Mouse (Mus musculus) lung, postnatal 25 days (tissue): ENCODE measurements around the gene Ptprm.

Experiments
- DNase-seq: peaks from one replicate; pipeline ENCODE4 v3.0.0; 2022; ENCODE audit warnings: low spot score

Gene Ptprm

DNA sequence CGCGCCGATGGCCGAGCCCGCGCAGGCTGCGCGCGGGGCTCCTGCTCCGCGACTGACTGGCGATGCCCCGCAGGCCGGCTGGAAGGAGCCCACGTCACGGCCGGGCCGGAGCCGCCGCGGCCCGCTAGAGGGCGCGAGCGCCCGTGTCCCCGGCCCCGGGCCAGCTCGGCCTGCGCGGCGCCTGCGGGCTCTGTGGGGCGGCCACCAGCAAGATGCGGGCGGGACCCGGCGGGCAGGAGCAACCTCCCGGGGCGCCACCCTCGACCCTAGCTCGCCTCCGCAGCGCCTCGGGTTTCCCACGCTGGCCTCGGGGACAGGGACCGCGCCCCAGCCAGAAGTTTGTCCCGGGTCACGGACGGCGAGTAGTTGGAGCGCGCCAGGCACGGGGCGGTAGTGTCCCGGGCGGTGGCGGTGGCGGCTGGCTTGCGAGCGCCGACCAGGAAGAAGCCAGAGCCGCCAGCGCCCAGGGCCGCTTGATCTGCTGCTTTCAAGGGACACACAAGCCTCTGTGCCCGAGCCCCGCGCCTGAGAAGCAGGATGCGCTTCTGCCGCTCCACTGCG is at the start of gene Ptprm:
Ptprm (minus strand) TSS at position 7 of the 561 bp plus-strand sequence.
- peak; percentile 86 for DNase-seq

DNA sequence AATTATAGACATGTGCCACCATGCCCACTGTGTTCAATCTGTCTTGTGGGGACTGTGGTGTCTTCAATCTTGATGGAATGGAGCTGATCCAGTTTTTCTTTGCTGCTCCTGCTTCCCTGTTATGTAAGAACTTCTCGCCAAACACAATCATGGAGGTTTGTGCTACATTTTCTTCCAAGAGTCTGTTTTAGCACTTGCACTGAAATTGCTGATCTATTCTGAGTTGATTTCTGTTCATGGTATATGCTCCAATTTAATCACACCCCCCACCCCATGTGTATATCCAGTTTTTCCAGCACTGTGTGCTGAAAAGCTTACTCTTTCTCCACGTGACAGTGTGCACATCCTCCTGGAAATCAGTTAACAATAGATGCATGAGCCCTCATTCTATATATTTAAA is 41.9 kb upstream of the Ptprm start:
- DNase-seq, result no peak

DNA sequence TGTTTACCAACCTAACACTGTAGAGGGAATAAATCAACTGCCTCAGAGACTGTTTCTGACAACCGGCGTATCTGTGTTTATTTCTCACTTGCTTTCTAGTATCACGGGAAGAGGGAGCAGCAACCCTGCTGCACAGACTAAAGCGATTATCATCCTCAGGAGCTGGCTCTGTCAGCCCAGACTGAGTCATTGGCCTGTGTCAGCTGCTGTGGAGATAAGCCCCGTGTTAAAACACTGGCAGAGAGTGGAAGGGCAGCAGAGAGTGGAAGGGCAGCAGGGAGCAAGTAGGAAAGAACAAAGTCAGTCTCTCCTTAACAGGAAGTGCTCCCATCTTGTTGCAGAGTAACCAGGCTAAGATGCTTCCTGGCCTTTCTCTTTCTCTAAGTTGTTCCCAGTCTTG is 36.6 kb upstream of the Ptprm start:
- DNase-seq, result no peak

DNA sequence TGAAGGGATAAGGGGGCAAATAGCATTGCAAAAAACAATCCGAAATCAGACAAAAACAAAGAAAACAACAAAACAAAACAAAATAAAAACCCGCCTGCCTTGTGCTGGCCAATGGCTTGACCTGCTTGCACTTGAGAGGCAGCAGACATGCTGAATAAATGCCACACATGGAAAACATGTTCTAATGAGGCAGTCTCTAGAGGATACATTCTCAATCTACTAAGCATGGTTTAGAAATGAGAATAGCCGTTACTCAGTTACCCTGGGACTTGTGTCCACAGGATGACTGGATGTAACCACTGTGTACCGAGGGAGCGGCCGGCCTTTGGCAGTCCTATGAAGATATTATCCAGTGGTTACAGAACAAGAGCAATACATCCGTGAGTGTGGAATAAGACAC is 33.9 kb upstream of the Ptprm start:
- DNase-seq, result no peak

DNA sequence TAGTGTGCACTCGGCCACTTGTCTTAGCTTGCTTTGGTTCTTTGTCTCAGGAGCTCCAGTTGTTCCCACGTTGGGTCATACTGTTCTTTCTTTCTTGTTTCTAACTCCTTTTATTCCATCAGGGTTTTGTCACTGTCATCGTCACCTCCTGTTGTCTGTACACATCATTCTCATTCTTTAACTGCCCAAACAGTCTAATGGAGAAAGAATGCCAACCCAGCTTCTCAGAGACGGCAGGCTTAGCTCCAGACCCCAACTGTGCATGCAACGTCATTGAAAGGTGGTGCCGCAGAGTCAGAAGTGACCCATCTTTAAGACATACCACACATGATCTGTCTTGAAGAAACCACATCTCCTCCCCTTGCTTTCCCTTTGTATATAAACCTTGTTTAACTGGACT is 31.0 kb upstream of the Ptprm start:
- DNase-seq, result no peak

DNA sequence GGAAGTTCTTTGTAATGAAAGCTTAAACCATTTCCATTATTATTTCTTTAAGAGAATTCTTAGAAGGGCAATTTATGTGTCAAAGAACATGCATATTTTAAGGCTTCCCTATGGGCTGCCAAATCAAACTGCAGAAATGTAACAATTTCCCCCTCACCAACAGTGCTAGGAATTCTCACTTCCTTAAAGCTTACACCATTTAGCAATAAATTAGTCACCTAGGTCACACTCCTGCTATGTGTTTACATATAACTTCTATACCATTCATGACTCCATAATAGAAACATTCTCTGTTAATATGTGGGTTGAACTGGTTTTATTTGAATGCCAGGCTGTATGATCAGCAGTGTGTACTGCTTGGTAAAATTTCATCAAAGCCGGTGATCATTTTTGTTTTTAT is 29.4 kb upstream of the Ptprm start:
- DNase-seq, result no peak

DNA sequence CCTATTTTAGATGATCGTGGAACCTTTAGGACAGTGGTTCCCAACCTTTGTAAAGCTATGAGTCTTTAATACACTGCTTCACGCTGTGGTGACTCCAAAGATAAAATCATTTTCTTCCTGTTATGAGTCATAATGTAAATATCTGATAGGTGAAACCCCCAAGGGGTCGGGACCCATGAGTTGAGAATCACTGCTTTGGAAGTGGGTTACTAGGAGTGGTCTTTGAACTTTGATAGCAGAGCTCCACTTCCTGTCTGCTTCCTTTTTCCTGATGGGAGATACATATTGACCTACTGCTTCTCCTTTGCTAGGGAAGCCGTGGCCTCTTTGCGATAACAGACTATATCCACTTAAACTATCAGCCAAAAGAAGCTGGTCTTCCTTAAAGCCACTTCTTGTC is 27.4 kb upstream of the Ptprm start:
- no peak for DNase-seq

DNA sequence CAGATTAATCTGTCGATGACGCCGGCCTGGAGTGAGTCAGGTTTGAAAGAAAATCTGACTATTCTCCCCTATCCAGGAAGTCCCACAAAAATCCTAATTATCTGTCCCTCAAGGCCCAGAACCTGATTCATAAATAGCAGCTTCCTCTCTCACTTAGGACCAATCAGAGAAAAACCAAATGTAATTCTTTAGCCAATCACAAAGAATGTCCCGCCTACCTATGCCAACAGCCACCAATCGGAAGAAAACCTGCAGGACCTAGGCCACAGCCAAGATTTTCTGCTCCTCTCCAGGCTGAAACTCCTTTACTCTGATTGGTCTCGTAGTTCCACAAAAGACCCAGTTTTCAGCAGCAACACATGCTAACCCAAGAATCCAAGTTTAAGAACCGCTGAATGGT is 13.6 kb upstream of the Ptprm start:
- no peak for DNase-seq

DNA sequence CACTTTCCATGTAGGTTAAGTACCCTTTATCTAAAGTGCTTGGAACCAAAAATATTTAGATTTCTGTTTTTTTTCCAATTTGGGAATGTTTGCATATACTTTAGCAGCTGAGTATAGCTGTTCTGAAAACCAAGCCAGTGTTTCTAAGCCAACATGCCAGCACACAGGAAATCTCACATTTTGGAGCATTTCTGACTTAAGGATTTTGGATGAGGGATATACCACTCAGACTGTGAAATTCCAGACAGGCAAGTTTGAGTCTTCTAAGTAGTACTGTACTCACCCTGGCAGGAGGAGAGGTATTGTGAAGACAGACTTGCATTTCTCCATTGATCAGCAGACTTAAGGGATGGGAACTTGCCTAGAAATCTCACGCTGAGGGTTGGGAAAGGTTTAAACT is 10.2 kb upstream of the Ptprm start:
- no peak for DNase-seq

DNA sequence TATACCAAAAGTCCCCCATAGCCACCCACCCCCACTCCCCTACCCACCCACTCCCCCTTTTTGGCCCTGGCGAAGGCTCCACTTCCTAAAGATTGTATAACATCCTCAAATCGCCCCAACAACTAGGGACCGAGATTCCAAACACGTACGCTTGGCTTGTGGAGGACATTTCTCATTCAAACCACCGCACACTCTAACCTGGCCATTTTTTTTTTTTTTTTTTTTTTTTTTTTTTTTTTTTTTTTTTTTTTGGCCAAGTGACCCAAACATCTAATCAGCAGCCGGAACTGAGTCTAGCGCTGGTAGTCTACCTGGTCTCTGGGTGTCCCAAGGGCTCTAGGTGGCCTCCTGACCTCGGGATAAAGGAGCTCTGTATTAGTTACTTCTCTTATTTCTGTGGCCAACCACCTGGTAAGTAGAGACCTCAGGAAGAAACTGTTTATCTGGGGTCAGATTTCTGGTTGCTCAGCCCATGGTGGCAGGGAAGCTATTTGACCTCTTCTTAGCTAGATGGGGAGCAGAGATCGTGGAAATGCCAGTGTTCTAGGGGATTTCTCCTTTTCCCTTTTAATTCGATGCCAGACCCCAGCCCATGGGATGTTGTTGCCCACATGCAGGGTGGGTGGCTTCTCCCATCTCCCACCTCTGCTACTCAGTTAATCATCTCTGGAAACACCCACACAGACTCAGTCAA is 9.3 kb upstream of the Ptprm start:
- no peak for DNase-seq

DNA sequence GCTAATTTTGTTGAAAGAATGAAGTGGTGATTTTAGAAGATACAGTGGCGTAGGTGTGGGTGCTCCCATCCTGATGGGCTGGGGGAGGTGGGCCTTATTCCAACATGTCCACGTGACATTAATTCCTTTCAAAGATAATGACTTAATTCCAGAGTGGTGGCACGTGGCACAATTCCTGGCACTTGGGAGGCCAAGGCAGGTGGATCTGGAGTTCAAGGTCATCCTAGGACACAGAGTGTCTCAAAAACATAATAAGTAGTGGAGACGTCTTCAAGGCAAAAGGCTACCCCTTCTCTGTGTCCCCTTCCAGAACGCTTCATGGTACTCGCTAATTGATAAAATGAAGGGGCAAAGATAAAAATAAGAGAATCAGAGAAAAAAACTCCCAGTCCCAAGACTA is 7.9 kb upstream of the Ptprm start:
- no peak for DNase-seq

DNA sequence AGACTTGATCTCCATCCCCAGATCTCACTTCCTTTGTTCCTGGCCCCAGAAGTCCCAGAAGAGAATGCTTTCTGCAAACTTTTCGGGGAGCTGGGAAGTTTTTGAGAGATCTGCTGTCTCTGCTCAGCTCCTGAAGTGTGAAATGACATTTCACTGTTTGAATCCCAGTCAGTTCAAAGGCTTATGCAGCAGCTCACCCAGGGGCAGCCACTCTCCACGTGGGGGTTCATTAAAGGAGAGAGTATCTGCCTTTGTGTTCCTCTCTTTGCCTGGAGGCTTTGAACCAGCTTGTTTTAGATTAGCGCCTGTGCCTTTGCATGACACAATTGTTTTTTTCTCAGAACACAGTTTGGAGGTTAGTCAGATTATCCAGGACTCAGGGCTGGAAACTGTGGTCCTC is 6.3 kb upstream of the Ptprm start:
- DNase-seq, result no peak

DNA sequence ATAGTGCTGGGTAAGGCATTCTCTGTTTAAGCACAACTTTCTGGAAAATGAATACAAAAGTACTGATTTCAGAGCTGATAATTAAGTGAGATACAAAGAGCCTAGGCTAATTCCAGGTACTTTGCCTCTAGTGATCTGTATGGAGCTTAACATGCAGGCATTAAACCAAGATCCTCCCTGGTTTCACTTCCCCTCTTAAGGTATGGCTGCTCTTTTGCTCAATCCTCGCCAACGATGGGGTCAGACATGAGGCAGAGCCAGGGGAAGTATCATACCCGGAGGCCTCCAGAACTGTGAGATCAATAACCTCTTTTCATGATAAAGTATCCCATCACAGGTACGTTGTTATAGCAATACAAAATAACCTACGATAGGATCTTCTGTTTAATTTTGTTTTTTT is 5.3 kb upstream of the Ptprm start:
- no peak for DNase-seq

DNA sequence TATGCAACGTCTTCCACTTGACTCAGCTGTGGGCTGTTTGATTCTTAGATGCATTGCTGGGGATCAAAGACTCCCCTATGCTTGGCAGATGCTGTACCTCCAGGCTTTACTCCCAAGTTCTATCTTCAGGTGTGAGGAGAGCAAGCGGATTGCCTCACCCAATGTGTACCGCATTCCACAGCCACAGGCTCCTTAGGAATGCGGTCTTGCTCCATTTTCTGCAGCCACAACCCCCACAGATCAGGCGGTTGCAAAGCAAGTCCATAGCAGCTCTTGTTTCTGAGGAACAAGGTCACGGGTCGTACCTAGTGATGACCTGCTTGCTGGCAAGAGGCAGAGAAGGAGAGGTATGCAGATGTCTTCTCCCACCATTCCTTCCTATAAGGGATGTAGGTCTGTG is 4.3 kb upstream of the Ptprm start:
- peak; percentile 68 for DNase-seq

DNA sequence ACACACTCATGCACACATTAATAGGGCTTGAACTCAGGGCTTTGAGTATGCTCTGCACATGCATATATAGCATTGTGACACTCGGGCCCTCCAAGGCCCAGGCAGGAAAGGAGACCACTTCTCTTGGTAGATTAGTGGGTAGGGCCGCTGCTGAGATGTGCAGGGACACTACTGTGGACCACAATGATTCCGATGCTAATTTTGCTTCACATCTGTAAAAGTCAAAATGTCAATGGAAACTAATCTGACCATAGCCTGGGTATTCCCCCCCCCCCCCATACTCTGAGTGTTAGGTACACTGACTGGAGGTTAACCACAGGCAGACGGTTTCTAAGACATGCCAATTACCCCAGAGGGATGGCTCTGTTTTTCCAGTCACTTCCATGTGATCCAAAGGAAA is 2.9 kb upstream of the Ptprm start:
- DNase-seq, result no peak

DNA sequence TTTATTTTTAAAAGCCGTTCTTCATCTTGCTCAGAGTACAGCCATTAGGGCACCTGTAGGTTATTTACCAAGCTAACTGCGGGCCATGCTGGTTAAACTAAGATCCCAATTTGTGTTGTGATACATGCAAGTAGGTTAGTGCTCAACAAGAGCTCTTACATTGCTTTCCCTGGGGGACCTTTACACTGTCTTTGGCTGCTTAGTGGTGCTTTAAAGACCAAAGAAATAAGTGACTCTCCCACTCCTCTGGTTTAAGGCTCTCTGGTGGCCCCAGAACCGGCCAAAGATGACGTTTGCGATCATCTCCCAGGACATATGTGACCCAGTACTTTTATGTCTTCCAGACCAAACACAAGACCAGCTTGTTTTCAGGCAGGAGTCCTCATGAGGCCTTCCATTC is 994 bp upstream of the Ptprm start:
- DNase-seq, result no peak

DNA sequence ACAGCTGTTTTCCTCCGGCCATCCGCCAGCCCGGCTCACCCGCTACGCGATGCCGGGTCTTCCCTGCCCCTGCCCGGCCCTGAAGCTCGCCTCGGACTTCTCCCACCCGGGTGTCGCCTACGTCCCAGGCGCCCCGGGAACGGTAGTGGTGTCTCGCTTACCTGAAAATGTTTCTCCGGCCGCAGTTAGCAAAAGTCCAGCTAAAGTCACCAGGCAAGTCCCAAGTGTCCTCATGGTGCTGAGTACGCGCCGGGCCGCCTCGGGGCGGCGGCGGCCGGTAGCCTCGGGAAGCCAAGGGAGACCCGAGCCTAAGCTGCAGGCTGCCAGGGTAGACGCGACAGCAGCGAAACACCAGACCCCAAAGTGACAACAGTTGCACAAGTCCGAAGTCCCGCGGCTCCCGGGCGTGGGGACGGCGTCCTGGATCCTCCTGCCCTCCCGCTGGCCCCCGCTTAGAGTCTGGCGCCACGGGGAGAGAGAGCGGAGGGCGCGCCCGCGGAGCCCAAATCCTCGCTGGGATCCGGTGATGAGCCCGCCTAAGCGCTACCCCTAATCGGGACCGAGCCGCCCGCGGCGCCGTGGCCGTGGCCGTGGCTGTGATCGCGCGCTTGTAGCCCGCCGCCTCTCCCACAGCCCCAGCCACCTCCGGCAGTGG is 334 bp downstream of the Ptprm start:
- DNase-seq, result peak; percentile 37

DNA sequence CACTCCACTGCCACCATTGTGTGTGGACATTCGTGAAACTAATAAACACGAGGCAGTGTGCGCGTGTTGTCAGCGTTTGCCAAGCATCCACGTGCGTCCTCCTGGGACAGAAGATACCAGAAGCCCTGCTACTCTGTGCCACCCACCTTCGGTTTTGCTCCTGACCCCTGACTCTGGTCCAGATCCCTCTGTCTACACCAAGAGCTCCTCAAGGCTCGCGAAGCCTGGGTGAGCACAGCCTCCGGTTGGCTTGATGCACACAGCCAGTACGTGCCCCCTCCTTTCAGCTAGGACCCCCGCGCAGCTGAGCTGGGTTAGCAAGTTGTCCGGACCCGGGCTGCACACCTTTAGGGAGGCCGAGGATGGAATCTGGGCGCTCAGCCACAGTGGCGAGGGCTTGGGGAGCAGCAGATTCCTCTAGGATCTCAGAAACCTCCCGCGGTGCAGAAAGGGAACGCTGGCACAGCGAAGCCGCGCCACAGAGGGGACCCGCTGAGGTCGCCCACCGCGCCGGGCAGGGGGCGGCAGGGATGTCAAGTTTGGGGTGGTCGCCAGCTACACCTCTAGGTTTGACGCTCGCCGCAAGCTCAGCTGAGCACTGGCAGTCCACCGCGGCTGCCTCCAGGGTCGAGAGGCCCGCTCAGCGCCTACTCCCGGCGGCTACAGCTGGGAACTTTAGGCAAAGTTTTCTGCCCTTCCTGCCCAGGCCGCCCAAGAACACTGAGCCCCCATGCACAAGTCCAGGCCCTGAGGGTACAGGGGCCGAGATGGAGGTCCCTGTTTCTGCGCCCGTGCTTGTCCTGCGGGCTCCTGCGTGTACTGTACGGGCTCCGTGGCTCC is 1.1 kb downstream of the Ptprm start:
- peak; percentile 34 for DNase-seq

DNA sequence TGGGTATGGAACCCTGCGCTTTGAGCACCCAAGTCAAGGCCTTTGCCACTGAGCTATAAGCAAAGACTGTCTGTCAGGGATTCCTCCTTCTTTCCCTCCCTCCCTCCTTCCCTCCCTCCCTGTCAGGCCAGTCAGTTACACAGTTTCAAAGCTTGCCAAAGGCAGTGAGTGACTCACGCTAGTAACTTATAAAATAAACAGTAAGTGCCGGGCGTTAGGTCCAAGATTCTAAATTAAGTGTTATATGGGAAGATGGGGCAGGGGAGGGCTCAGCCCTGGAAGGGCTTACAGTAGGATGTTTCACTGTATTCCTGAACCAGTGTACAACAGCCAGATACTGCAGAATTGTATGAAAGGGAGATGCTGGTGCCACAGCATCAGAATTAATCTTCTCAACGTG is 2.8 kb downstream of the Ptprm start:
- peak; percentile 41 for DNase-seq

DNA sequence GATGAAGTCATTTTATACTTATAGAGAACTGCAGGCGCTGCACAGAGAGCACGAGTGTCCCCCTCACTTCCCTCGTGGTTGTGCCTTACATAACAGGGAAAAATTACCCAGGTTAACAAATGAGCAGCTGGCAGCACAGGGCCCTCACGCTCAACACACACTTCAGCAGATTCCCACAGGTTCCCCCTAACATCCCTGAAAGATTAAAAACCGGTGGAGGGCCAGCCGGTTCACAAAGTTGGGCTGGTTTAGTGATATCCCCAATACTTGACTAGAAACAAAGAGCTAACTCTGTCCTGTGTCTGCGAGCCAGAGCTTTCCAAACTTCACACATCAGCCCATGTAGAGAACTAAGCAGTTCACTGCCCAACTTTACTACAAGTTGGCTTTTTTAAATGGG is 3.7 kb downstream of the Ptprm start:
- peak; percentile 37 for DNase-seq

DNA sequence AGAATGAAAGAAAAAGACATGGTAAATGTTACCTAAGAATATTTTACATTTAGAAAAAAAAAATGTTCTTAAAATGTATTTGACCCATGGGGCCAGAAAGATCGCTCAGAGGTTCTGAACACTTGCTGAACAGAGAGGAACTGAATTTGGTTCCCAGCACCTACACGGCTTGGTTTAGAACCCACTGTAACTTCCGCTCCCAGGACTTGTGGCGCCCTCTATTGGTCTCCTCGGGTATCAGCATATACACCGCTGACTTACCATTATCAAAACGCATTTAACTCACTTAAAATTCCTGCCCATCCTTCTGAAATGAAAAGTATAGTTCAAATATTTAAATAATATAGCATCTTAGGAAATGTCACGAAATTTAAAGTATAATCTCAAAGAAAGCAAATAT is 4.7 kb downstream of the Ptprm start:
- no peak for DNase-seq

DNA sequence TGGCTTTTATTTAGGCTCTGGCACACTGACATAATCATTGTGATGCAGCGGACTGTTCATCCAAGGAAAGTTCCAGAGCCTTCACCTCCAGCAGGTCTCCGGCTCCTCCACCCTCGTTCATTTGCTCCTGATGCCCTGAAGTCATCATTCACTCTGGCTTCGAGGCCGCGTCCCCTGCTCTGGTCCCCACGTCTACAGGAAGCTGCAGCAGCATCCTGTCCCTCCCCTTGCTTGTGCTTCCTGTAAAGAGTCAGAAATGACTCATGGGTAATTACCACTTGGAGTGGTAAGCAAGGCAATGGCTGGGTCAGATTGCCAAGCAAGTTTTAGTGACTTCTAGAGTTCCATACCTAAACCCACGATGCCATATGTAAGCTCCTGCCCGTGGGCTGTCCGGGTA is 7.3 kb downstream of the Ptprm start:
- DNase-seq, result peak; percentile 48

DNA sequence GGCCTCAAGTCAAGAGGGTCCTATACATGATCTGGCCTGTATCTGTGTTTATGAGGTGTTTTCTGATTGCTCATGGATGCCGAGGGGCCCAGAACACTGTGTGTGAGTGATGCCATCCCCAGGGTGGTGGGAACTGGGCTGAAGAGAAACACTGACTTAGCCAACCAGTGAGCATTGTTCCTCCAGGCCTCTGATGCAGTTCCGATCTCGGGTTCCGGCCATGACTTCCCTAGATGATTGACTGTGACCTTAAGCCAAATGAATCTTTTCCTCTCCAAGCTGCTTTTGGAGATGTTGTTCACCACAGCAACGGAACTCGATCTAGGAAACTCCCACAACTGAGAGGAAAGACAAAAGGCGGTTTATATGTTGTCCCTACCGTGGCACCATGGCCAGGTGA is 9.1 kb downstream of the Ptprm start:
- peak; percentile 43 for DNase-seq
